Mouse (Mus musculus) stomach, embryonic 14.5 days (tissue): ENCODE measurements around the gene Capzb. TPM values are rescaled to one million over a fixed set of nuclear protein-coding genes. Genes with fewer than 3 reads are reported as not detected.

Experiments
- ATAC-seq: fragments of 200-750 bp; cut with Nextera tagmentation; 2 replicates; pipeline ENCODE4 v1.8.0; 2017; ENCODE audit warnings: low read depth, moderate TSS enrichment; ENCODE audit not compliant: insufficient number of reproducible peaks, insufficient read depth, low FRiP score
- H3K27ac ChIP-seq: fragments of 300-500 bp; sonication (generic); 2 replicates; pipeline ENCODE4 v1.5.1; 2014; ENCODE audit warnings: mild to moderate bottlenecking, low read length, moderate library complexity, mixed read lengths
- H3K27me3 ChIP-seq: fragments of 300-500 bp; sonication (generic); 2 replicates; pipeline ENCODE4 v1.6.1; 2014; ENCODE audit warnings: low read length, control low read depth, mixed read lengths; ENCODE audit not compliant: control insufficient read depth, insufficient read depth
- H3K36me3 ChIP-seq: fragments of 300-500 bp; sonication (generic); 2 replicates; pipeline ENCODE4 v1.6.1; 2014; ENCODE audit warnings: mild to moderate bottlenecking, control low read depth, low read length, moderate library complexity, mixed read lengths; ENCODE audit not compliant: control insufficient read depth, insufficient read depth
- H3K4me1 ChIP-seq: fragments of 300-500 bp; sonication (generic); 2 replicates; pipeline ENCODE4 v1.6.1; 2014; ENCODE audit warnings: low read length, control low read depth, mixed read lengths; ENCODE audit not compliant: control insufficient read depth, insufficient read depth
- H3K4me2 ChIP-seq: fragments of 300-500 bp; sonication (generic); replicated peaks from 2 replicates; pipeline ENCODE4 v1.6.1; 2014; ENCODE audit warnings: low read depth, low read length, control low read depth
- H3K4me3 ChIP-seq: fragments of 300-500 bp; sonication (generic); 2 replicates; pipeline ENCODE4 v1.5.1; 2014; ENCODE audit warnings: low read depth, low read length, control low read depth
- H3K9ac ChIP-seq: fragments of 300-500 bp; sonication (generic); replicated peaks from 2 replicates; pipeline ENCODE4 v1.6.1; 2014; ENCODE audit warnings: low read depth, mild to moderate bottlenecking, control low read depth, low read length, moderate library complexity, mixed read lengths
- H3K9me3 ChIP-seq: fragments of 300-500 bp; sonication (generic); 2 replicates; pipeline ENCODE4 v1.6.1; 2016; ENCODE audit warnings: low read depth, low read length, control low read depth; ENCODE audit not compliant: control insufficient read depth
- WGBS: fragments of 180-500 bp; shearing (Covaris S2); extraction: QIAGEN DNeasy Blood & Tissue Kit; methylation state at CpG from one replicate; pipeline ENCODE4 v1.1.7; 2014; 5-methylcytosine and 5-hydroxymethylcytosine counted together
- polyA plus RNA-seq: library from polyadenylated mRNA; unstranded; fragments of >200 nt; fragmentation: Nextera tagmentation; extraction: Ambion mirVana; gene quantifications from 2 replicates; pipeline ENCODE4 v1.2.1, GENCODE M21; 2014

The Capzb gene
- 280 and 301 TPM in 2 replicates for polyA plus RNA-seq

DNA sequence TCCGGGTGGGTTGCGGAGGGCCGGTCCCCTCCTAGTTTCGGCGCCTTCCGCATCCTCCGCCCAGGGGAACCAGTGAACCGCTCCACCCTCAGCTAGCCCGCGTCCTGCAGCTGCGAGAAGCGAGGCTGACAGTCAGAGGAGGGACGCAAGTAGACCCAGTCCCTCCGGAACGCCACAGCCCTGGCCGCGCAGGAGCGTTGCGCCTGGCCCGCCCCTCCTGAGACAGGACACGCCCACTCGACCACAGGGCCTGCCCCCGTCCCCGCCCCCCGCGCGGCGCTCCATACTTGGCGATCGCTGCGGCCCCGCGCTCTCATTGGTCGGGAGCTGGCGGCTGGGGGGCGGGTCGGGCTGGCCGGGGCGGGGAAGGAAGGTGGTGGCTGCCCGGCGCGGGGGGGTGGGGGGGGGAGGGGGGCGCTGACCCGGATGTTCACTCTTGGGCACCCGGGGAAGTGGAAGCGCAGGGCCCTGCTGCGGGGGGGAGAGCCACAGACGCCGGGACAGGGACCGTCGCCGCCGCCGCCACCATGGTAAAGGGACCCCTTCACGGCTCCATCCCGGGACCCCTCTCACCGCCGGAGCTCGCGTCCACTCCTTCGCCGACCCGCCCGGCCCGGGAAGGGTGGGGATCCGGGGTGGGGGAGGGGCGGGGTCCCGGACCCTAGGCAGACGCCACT, at the start of gene Capzb:
Capzb (plus strand) TSS at position 401 of the 677 bp plus-strand sequence.
- Histone ChIP-seq H3K36me3 (no peaks in the 10 kb centered on the region), H3K27me3 (no peaks in the 10 kb centered on the region), H3K9me3 (no peaks in the 10 kb centered on the region), H3K4me2 (peak within 1 kb of the TSS; percentile 89), H3K4me1 (peaks cover 42% of the 10 kb centered on the region), H3K4me3 (peak within 1 kb of the TSS; percentile 94), H3K27ac (peak within 1 kb of the TSS; percentile 90), H3K9ac (peak within 1 kb of the TSS; percentile 90)
- WGBS: 0% methylated on average over 47 of the region's 69 CpGs
- peak; percentile 96 for ATAC-seq

DNA sequence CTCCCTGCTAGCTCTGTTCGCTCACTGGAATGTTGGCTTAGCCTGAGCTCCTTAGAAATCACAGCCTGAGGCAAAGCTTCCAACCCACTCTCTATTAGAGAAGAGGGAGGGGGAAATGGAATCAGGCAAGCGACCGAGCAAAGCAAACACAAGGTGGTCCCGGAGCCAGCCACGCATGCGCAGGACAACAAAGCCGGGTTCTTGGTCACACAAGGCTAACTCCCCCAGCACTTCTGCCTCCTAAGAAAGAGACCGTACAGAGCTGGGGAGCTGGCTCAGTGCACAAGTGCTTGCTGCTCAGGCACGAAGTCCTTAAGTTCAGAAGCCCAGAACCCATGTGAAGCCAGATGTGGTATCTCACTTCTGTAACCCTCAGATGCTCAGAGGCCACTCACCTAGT, 49.7 kb upstream of the Capzb start:
- WGBS: 38% methylated on average over 9 of the region's 9 CpGs
- no peaks in the 10 kb centered on the region for H3K27me3 ChIP-seq
- H3K36me3 ChIP-seq: no peaks in the 10 kb centered on the region
- H3K9me3 ChIP-seq: no peaks in the 10 kb centered on the region
- H3K4me1 ChIP-seq: 0 out of 2 replicates have a peak, but pooled peaks cover 8% of the 10 kb centered on the region
- H3K4me2 ChIP-seq: peak overlapping the region; percentile 23
- no peak overlapping the region for H3K4me3 ChIP-seq
- H3K27ac ChIP-seq: no peak overlapping the region; the same call in 1 of the 2 replicates
- H3K9ac ChIP-seq: no peak overlapping the region
- ATAC-seq: no peak

DNA sequence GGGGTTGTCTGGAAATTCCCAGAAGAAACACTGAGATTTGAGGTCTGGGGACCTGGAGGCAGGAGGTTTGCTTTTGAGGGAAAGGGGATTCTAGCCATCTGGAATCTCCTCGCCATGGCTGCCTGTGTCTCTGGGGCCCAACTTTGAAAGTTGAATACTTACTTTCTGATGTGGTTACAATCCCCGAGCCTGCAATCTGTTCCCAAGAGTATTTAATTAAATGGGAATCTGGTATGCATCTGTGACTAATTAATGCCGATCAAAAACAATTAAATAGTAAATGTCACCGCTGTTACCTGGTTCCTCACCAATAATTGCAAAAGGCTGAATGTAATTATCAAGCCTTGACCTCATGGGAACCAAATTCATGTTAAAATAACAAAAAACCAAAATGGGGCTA, 48.1 kb upstream of the Capzb start:
- 0 out of 2 replicates have a peak, but pooled peaks cover 2% of the 10 kb centered on the region for H3K9me3 ChIP-seq
- WGBS: 91% methylated on average over 4 of the region's 4 CpGs
- no peak for ATAC-seq
- H3K4me3 ChIP-seq: no peak overlapping the region
- no peak overlapping the region for H3K9ac ChIP-seq
- H3K27ac ChIP-seq: no peak overlapping the region
- H3K4me2 ChIP-seq: no peak overlapping the region
- no peaks in the 10 kb centered on the region for H3K27me3 ChIP-seq
- no peaks in the 10 kb centered on the region for H3K36me3 ChIP-seq
- 0 out of 2 replicates have a peak, but pooled peaks cover 8% of the 10 kb centered on the region for H3K4me1 ChIP-seq

DNA sequence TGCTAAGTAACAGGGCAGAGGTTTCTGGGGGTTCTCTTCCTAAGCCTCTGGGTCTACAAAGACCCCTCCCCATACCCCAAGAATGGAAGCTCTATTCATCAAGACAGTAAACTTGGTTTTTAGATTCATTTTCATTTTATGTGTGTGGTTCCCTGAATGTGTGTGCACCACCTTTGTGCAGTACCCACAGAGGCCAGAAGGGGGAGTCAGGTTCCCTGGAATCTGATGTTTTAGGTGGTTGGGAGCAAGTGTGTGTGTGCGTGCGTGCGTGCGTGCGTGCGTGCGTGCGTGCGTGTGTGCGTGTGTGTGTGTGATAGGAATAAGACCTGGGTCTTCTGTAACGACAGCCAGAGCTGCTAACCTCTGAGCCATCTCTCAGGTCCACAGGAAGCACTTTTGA, 47.5 kb upstream of the Capzb start:
- 0 out of 2 replicates have a peak, but pooled peaks cover 2% of the 10 kb centered on the region for H3K9me3 ChIP-seq
- no peaks in the 10 kb centered on the region for H3K36me3 ChIP-seq
- no peak overlapping the region for H3K4me3 ChIP-seq
- 0 out of 2 replicates have a peak, but pooled peaks cover 8% of the 10 kb centered on the region for H3K4me1 ChIP-seq
- H3K27ac ChIP-seq: no peak overlapping the region
- WGBS: 93% methylated on average over 11 of the region's 11 CpGs
- ATAC-seq: no peak
- no peak overlapping the region for H3K4me2 ChIP-seq
- H3K27me3 ChIP-seq: no peaks in the 10 kb centered on the region
- no peak overlapping the region for H3K9ac ChIP-seq

DNA sequence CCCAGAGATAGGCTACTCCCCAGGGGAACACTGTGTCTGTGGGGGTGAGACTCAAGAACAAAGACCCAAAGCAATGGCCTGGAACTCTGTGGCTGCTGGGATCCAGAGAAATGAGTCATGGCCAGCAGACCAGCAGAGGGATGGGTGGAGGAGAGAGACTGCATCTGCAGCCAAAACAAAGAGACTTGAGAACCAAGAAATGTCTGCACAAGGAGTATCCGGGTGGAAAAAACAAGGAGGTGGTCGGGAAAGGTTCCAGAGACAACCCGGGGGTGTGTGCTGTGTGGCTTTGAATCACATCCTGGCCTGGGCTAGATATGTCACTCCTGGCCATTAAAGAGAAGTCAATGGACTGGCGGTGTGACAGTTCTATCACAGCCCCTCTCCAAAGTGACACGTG, 45.9 kb upstream of the Capzb start:
- 83% methylated on average over 5 of the region's 5 CpGs for WGBS
- Histone ChIP-seq H3K9ac (no peak overlapping the region), H3K36me3 (no peaks in the 10 kb centered on the region), H3K27ac (no peak overlapping the region), H3K4me1 (0 out of 2 replicates have a peak, but pooled peaks cover 8% of the 10 kb centered on the region), H3K27me3 (no peaks in the 10 kb centered on the region), H3K9me3 (0 out of 2 replicates have a peak, but pooled peaks cover 2% of the 10 kb centered on the region), H3K4me2 (no peak overlapping the region), H3K4me3 (no peak overlapping the region)
- ATAC-seq: no peak

DNA sequence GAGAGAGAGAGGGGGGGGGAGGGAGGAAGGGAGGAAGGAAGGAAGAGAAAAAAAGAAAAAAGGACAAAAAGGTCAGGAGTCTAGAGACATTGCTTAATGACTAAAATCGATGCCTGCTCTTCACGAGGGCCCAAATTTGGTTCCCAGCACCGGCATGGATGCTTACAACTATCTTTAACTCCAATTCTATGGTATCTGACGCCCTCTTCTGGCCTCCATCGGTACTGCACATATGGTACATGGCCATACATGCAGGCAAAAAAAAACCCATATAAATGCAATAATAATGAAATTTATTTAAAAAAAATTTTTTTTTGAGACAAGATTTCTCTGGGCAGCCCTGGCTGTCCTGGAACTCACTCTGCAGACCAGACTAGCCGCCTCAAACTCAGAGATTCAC, 41.3 kb upstream of the Capzb start:
- no peaks in the 10 kb centered on the region for H3K4me1 ChIP-seq
- H3K9ac ChIP-seq: no peak overlapping the region
- 69% methylated on average over 6 of the region's 6 CpGs for WGBS
- no peaks in the 10 kb centered on the region for H3K36me3 ChIP-seq
- no peak overlapping the region for H3K27ac ChIP-seq
- no peak overlapping the region for H3K4me2 ChIP-seq
- 0 out of 2 replicates have a peak, but pooled peaks cover 2% of the 10 kb centered on the region for H3K9me3 ChIP-seq
- H3K27me3 ChIP-seq: no peaks in the 10 kb centered on the region
- ATAC-seq: no peak
- H3K4me3 ChIP-seq: no peak overlapping the region

DNA sequence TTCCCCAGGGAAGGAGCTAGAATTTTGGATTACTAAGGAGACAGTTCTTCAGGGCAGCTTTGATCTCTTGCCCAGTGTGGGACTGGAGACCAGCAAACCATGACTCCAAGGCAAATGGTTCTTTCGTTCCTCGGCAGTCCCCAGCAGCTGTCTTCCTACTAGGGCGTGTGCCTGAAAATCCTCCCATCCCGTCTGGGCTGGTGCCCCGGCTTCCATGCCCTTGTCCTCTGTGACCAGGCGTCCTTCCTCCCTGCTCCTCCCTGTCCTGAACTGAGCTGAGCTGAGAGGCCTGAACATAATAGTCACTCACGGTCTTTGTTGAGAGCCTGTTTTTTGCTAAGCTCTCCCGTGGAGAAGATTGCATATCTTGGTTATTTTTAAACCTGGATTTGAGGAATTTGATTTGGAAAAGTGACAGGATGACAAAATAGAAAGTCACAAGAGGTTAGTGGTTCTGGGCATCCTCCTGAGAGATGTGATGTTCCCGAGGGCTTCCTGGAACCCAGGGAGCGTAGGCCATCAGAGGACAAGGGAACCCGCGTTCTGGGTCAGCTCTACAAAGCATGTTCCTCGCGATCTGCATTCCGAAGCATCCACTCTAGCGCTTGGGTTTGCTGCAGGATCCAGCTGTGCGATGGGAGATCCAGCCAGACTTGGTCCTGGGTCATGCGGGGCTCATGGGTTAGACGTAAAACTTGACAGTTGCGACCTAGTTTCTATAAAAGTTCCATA, 38.0 kb upstream of the Capzb start:
- no peak for ATAC-seq

DNA sequence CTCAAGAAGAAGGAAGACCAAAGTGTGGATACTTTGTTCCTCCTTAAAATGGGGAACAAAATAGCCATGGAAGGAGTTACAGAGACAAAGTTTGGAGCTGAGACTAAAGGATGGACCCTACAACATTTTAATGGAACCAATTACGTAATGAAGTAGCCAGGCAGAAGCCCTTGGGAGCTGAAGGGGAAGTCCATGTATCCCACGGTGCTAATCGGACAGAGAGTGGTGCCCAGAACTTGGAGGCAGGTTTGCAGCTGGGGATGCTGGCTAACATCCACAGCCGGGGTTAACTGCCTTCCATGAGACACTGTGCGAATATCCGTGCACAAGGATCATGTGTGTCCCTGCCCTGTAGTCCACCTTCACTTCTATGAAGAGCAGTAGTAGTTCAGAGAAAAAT, 36.2 kb upstream of the Capzb start:
- no peaks in the 10 kb centered on the region for H3K27me3 ChIP-seq
- WGBS: 87% methylated on average over 6 of the region's 6 CpGs
- no peak for ATAC-seq
- no peak overlapping the region for H3K27ac ChIP-seq
- H3K4me3 ChIP-seq: no peak overlapping the region
- no peaks in the 10 kb centered on the region for H3K9me3 ChIP-seq
- H3K4me2 ChIP-seq: no peak overlapping the region
- no peak overlapping the region for H3K9ac ChIP-seq
- H3K36me3 ChIP-seq: no peaks in the 10 kb centered on the region
- no peaks in the 10 kb centered on the region for H3K4me1 ChIP-seq

More for the DNA sequence above, 38.0 kb upstream of the Capzb start:
- Histone ChIP-seq H3K27ac (no peak overlapping the region), H3K4me1 (no peaks in the 10 kb centered on the region), H3K4me2 (no peak overlapping the region), H3K9me3 (no peaks in the 10 kb centered on the region), H3K4me3 (no peak overlapping the region), H3K36me3 (no peaks in the 10 kb centered on the region), H3K27me3 (no peaks in the 10 kb centered on the region), H3K9ac (no peak overlapping the region)
- WGBS: 76% methylated on average over 20 of the region's 20 CpGs
